Mouse (Mus musculus) midbrain, embryonic 11.5 days (tissue): ENCODE data around the gene Sec24b. TPM values are rescaled to one million over a fixed set of nuclear protein-coding genes. Genes with fewer than 3 reads are reported as not detected.

Source experiments
- ATAC-seq: fragments of 200-750 bp; cut with Nextera tagmentation; 2 replicates; pipeline ENCODE4 v1.8.0; 2017; ENCODE audit warnings: moderate TSS enrichment, moderate library complexity; ENCODE audit not compliant: low FRiP score
- DNase-seq: peaks from one replicate; pipeline ENCODE4 v3.0.0; 2015; ENCODE audit warnings: low spot score; ENCODE audit errors: missing footprints
- H3K27ac ChIP-seq: fragments of 300-500 bp; sonication (generic); 2 replicates; pipeline ENCODE4 v1.5.1; 2014; ENCODE audit warnings: low read depth, low read length
- H3K27me3 ChIP-seq: fragments of 300-500 bp; sonication (generic); 2 replicates; pipeline ENCODE4 v1.6.1; 2014; ENCODE audit warnings: mild to moderate bottlenecking, low read length, moderate library complexity, mixed read lengths; ENCODE audit not compliant: control insufficient read depth, insufficient read depth
- H3K36me3 ChIP-seq: fragments of 300-500 bp; sonication (generic); 2 replicates; pipeline ENCODE4 v1.6.1; 2014; ENCODE audit warnings: mild to moderate bottlenecking, low read length, moderate library complexity, mixed read lengths; ENCODE audit not compliant: control insufficient read depth, insufficient read depth
- H3K4me1 ChIP-seq: fragments of 300-500 bp; sonication (generic); 2 replicates; pipeline ENCODE4 v1.6.1; 2014; ENCODE audit warnings: low read length; ENCODE audit not compliant: control insufficient read depth, insufficient read depth
- H3K4me2 ChIP-seq: fragments of 300-500 bp; sonication (generic); 2 replicates; pipeline ENCODE4 v1.6.1; 2014; ENCODE audit warnings: mild to moderate bottlenecking, moderate library complexity
- H3K4me3 ChIP-seq: fragments of 300-500 bp; sonication (generic); 2 replicates; pipeline ENCODE4 v1.5.1; 2014; ENCODE audit warnings: low read depth, low read length
- H3K9ac ChIP-seq: fragments of 300-500 bp; sonication (generic); 2 replicates; pipeline ENCODE4 v1.6.1; 2014; ENCODE audit warnings: low read length
- H3K9me3 ChIP-seq: fragments of 300-500 bp; sonication (generic); 2 replicates; pipeline ENCODE4 v1.6.1; 2016; ENCODE audit warnings: low read length; ENCODE audit not compliant: control insufficient read depth
- WGBS: fragments of 180-500 bp; shearing (Covaris S2); extraction: QIAGEN DNeasy Blood & Tissue Kit; methylation state at CpG from one replicate; pipeline ENCODE4 v1.1.7; 2014; 5-methylcytosine and 5-hydroxymethylcytosine counted together
- polyA plus RNA-seq: library from polyadenylated mRNA; unstranded; fragments of >200 nt; fragmentation: Nextera tagmentation; extraction: Ambion mirVana; gene quantifications from 2 replicates; pipeline ENCODE4 v1.2.1, GENCODE M21; 2014

Sec24b gene
- polyA plus RNA-seq, result 25.6 and 27.0 TPM in 2 replicates

- Histone ChIP-seq H3K9ac (peak within 1 kb of the TSS; percentile 90), H3K4me1 (peaks cover 11% of the 10 kb centered on the region), H3K27ac (peak within 1 kb of the TSS; percentile 88), H3K27me3 (no peaks in the 10 kb centered on the region), H3K9me3 (no peaks in the 10 kb centered on the region), H3K36me3 (no peaks in the 10 kb centered on the region), H3K4me2 (peak within 1 kb of the TSS; percentile 49), H3K4me3 (peak within 1 kb of the TSS; percentile 87)
- DNase-seq, result no peak
- ATAC-seq, result peak; percentile 17
- 20% methylated on average over 12 of the region's 12 CpGs for WGBS
Observed at GRCm38 (mm10) chr3:130061281-130061680, at the start of gene Sec24b. Gene Sec24b, minus strand, starts transcription at chr3:130061553.

DNA sequence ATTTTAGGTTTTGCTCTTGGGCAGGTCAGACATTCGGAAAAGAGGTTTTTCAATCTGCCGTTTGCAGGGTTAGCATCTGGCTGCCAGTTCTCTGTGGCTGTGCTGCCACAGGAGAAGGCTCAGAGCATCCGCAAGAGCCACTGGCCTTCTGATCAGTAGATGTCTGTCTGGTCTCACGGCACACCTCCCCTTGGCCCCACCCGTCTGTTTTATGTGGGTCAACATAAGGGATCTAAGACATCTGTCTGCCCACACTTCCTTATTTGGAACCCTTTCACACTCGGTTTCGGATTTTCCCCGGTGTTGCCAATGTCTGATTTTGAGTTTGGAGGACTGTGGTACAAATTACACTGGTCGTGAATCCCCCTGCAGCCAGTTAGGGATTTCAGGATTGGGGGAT, 43.1 kb upstream of the Sec24b start:
- Histone ChIP-seq H3K27ac (no peak overlapping the region), H3K36me3 (no peaks in the 10 kb centered on the region), H3K4me2 (no peak overlapping the region), H3K9me3 (no peaks in the 10 kb centered on the region), H3K4me1 (no peaks in the 10 kb centered on the region), H3K27me3 (no peaks in the 10 kb centered on the region), H3K4me3 (no peak overlapping the region), H3K9ac (no peak overlapping the region)
- WGBS, result 91% methylated on average over 9 of the region's 9 CpGs
- no peak for ATAC-seq
- DNase-seq, result no peak

DNA sequence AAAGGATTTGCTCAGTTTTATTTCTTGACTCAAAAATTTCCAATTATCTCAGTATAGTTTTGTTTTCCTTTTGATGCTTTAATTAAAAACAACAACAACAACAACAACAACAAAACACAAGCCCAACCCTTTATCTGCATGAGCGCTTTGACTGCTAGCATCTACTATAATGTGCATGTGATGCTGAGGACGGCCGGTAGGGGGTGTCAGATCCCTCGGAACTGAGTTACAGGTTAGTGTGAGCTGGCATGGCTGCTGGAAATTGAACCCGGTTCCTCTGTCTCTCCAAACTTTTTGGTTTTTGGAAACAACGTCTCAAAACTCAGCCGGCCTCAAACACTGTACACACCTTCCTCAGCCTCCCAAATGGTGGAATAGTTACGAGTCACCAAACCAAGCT, 42.1 kb upstream of the Sec24b start:
- Histone ChIP-seq H3K36me3 (no peaks in the 10 kb centered on the region), H3K4me3 (no peak overlapping the region), H3K4me1 (no peaks in the 10 kb centered on the region), H3K9me3 (no peaks in the 10 kb centered on the region), H3K27ac (no peak overlapping the region), H3K27me3 (no peaks in the 10 kb centered on the region), H3K9ac (no peak overlapping the region), H3K4me2 (no peak overlapping the region)
- ATAC-seq (no peak), DNase-seq (peak; percentile 87)
- 71% methylated on average over 8 of the region's 8 CpGs for WGBS

GRCm38 (mm10) chr3:130095160-130095781, 33.9 kb upstream of the Sec24b start:
- no peak overlapping the region for H3K4me3 ChIP-seq
- no peaks in the 10 kb centered on the region for H3K36me3 ChIP-seq
- no peaks in the 10 kb centered on the region for H3K9me3 ChIP-seq
- DNase-seq (peak; percentile 92), ATAC-seq (peak; percentile 50; the same call in 1 of the 2 replicates)
- H3K27ac ChIP-seq, result no peak overlapping the region
- H3K27me3 ChIP-seq, result no peaks in the 10 kb centered on the region
- H3K4me2 ChIP-seq, result no peak overlapping the region
- H3K4me1 ChIP-seq, result no peaks in the 10 kb centered on the region
- 41% methylated on average over 5 of the region's 5 CpGs for WGBS
- H3K9ac ChIP-seq, result no peak overlapping the region

DNA sequence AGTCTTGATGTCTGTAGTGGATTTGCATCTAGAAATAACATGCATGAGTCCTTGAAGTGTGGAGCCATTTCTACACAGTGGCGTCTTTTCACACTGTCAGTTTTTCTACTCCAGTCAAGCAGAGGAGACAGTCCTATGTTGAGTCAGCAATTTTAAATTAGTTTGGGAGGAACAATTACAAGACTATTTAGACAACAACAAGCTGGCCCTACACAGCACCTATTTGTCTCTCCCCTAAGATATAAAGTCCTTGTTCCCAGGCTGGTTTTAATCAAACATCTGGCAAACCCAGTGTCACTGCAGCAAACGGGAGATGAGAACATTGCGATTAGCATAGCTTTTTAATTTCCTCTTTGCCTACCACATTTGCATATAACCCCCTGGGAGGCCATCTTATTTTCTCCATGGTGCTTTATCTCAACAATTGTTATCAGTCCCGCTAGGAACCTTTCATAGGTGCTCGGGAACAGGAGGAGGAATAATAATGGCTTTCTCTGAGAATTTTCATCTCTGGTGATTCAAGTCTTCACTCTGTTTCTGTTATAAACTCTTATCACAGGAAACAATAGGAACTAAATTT, 32.9 kb upstream of the Sec24b start:
- no peaks in the 10 kb centered on the region for H3K36me3 ChIP-seq
- DNase-seq (no peak), ATAC-seq (no peak)
- H3K9ac ChIP-seq, result no peak overlapping the region
- no peaks in the 10 kb centered on the region for H3K27me3 ChIP-seq
- no peak overlapping the region for H3K27ac ChIP-seq
- 64% methylated on average over 5 of the region's 5 CpGs for WGBS
- H3K4me3 ChIP-seq, result no peak overlapping the region
- H3K4me1 ChIP-seq, result no peaks in the 10 kb centered on the region
- H3K4me2 ChIP-seq, result no peak overlapping the region
- no peaks in the 10 kb centered on the region for H3K9me3 ChIP-seq

DNA sequence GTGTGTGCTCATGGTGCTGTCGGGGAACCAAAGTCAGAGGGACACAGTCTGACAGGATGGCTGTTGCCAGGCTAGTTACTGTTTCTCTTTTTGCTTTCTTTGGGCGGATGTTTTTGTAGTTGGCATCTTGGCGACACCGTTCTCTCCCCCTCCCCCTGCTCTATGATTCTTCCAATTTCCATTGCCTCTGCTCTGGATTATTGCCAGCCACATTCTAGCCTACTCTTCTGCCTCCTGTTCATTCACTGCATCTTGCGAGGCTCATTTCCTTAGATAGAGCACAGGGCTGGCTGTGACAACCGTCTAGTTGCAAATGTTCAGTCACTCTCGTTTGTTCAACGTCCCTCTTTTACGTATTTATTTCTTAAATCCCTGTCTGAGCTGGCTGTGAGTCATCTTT, 29.1 kb upstream of the Sec24b start:
- Histone ChIP-seq H3K4me2 (no peak overlapping the region), H3K4me3 (no peak overlapping the region), H3K4me1 (no peaks in the 10 kb centered on the region), H3K9me3 (no peaks in the 10 kb centered on the region), H3K36me3 (no peaks in the 10 kb centered on the region), H3K9ac (no peak overlapping the region), H3K27ac (no peak overlapping the region), H3K27me3 (no peaks in the 10 kb centered on the region)
- no peak for ATAC-seq
- WGBS, result 86% methylated on average over 9 of the region's 9 CpGs
- no peak for DNase-seq

- no peaks in the 10 kb centered on the region for H3K9me3 ChIP-seq
Observed at GRCm38 (mm10) chr3:130088654-130089053, 27.3 kb upstream of the Sec24b start.

DNA sequence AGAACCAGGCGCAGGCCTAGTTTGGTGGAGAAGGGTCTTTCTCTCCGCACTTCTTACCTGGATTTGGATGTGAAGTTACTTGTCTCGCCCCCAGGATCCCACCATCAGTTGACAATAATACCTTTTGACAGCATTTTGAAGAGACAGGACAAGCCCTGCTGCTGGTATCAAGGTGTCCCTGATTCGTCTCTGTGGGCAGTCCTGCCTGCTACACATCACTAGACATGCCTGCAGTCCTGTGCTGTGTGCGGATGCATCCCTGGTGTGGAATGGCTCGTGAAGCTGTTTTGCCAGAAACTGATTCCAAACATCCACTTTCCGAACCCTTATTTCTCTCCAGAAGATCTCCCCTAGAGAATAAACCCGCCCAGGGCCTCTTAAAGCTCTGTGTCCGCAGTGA, 26.1 kb upstream of the Sec24b start:
- no peak overlapping the region for H3K27ac ChIP-seq
- H3K4me3 ChIP-seq, result no peak overlapping the region
- no peaks in the 10 kb centered on the region for H3K36me3 ChIP-seq
- H3K4me1 ChIP-seq, result no peaks in the 10 kb centered on the region
- H3K27me3 ChIP-seq, result no peaks in the 10 kb centered on the region
- ATAC-seq (no peak), DNase-seq (no peak)
- no peak overlapping the region for H3K9ac ChIP-seq
- 88% methylated on average over 9 of the region's 9 CpGs for WGBS
- no peaks in the 10 kb centered on the region for H3K9me3 ChIP-seq
- no peak overlapping the region for H3K4me2 ChIP-seq

More at GRCm38 (mm10) chr3:130088654-130089053, 27.3 kb upstream of the Sec24b start:
- DNase-seq (no peak), ATAC-seq (no peak)
- Histone ChIP-seq H3K27me3 (no peaks in the 10 kb centered on the region), H3K4me2 (no peak overlapping the region), H3K27ac (no peak overlapping the region), H3K4me3 (no peak overlapping the region), H3K9ac (no peak overlapping the region), H3K4me1 (no peaks in the 10 kb centered on the region), H3K36me3 (no peaks in the 10 kb centered on the region)
- 90% methylated on average over 9 of the region's 9 CpGs for WGBS

GRCm38 (mm10) chr3:130086372-130087080, 25.2 kb upstream of the Sec24b start:
- H3K4me1 ChIP-seq, result no peaks in the 10 kb centered on the region
- 86% methylated on average over 13 of the region's 13 CpGs for whole genome bisulfite sequencing
- no peak overlapping the region for H3K9ac ChIP-seq
- DNase-seq (no peak), ATAC-seq (no peak)
- H3K4me3 ChIP-seq, result no peak overlapping the region
- no peak overlapping the region for H3K4me2 ChIP-seq
- H3K27ac ChIP-seq, result no peak overlapping the region
- no peaks in the 10 kb centered on the region for H3K27me3 ChIP-seq
- H3K36me3 ChIP-seq, result no peaks in the 10 kb centered on the region
- H3K9me3 ChIP-seq, result no peaks in the 10 kb centered on the region
